Mouse (Mus musculus): ENCODE results near the gene Pcolce2.
A peak's percentile ranks its signal among the peaks of the same experiment; 100 is the strongest.
"Not testable (repeated sequence)": the region's sequence is repeated elsewhere in the genome, so short reads cannot be mapped to it uniquely, and the experiment has no call there.

Gene Pcolce2

GRCm38 (mm10) chr9:95637271-95638181, at the start of gene Pcolce2:
TSS of gene Pcolce2 (plus strand) at chr9:95637601.
- peak; percentile 18 to 44 for DNase-seq (ENCODE audit: low spot score in 2 of 2)

- no peak for DNase-seq (ENCODE audit: low spot score in 2 of 2)
Measured at GRCm38 (mm10) chr9:95588070-95588469, 49.3 kb upstream of the Pcolce2 start.

- DNase-seq (ENCODE audit: low spot score in 2 of 2): no peak
Measured at GRCm38 (mm10) chr9:95594291-95594690, 43.1 kb upstream of the Pcolce2 start.

GRCm38 (mm10) chr9:95597466-95598178, 39.8 kb upstream of the Pcolce2 start:
- DNase-seq (ENCODE audit: low spot score in 2 of 2): no peak

GRCm38 (mm10) chr9:95598179-95598721, 39.2 kb upstream of the Pcolce2 start:
- no peak for DNase-seq (ENCODE audit: low spot score in 2 of 2)

GRCm38 (mm10) chr9:95599399-95599798, 38.0 kb upstream of the Pcolce2 start:
- DNase-seq (ENCODE audit: low spot score in 2 of 2): no peak

GRCm38 (mm10) chr9:95602849-95603248, 34.6 kb upstream of the Pcolce2 start:
- no peak for DNase-seq (ENCODE audit: low spot score in 2 of 2)

GRCm38 (mm10) chr9:95603316-95603715, 34.1 kb upstream of the Pcolce2 start:
- DNase-seq (ENCODE audit: low spot score in 2 of 2): no peak

- DNase-seq (ENCODE audit: low spot score in 2 of 2): no peak
Measured at GRCm38 (mm10) chr9:95607196-95607595, 30.2 kb upstream of the Pcolce2 start.

GRCm38 (mm10) chr9:95612246-95612768, 25.1 kb upstream of the Pcolce2 start:
- no peak for DNase-seq (ENCODE audit: low spot score in 2 of 2)

- DNase-seq (ENCODE audit: low spot score in 2 of 2): no peak
Measured at GRCm38 (mm10) chr9:95613426-95614127, 23.8 kb upstream of the Pcolce2 start.

GRCm38 (mm10) chr9:95614861-95615615, 22.4 kb upstream of the Pcolce2 start:
- DNase-seq (ENCODE audit: low spot score in 2 of 2): peak; percentile 5 to 27

GRCm38 (mm10) chr9:95615961-95616360, 21.4 kb upstream of the Pcolce2 start:
- DNase-seq (ENCODE audit: low spot score in 2 of 2): no peak

- no peak for DNase-seq (ENCODE audit: low spot score in 2 of 2)
Measured at GRCm38 (mm10) chr9:95618572-95618971, 18.8 kb upstream of the Pcolce2 start.

GRCm38 (mm10) chr9:95624072-95624471, 13.3 kb upstream of the Pcolce2 start:
- peak; percentile 26 to 28 for DNase-seq (ENCODE audit: low spot score in 2 of 2)

- no peak for DNase-seq (ENCODE audit: low spot score in 2 of 2)
Measured at GRCm38 (mm10) chr9:95628439-95628948, 8.9 kb upstream of the Pcolce2 start.

- DNase-seq (ENCODE audit: low spot score in 2 of 2): not testable (repeated sequence)
Measured at GRCm38 (mm10) chr9:95629561-95629960, 7.8 kb upstream of the Pcolce2 start.

GRCm38 (mm10) chr9:95636395-95636794, 1.0 kb upstream of the Pcolce2 start:
- no peak for DNase-seq (ENCODE audit: low spot score in 2 of 2)

GRCm38 (mm10) chr9:95639919-95640318, 2.5 kb downstream of the Pcolce2 start:
- DNase-seq (ENCODE audit: low spot score in 2 of 2): no peak

- no peak for DNase-seq (ENCODE audit: low spot score in 2 of 2)
Measured at GRCm38 (mm10) chr9:95645926-95646325, 8.5 kb downstream of the Pcolce2 start.

- no peak for DNase-seq (ENCODE audit: low spot score in 2 of 2)
Measured at GRCm38 (mm10) chr9:95653363-95653762, 16.0 kb downstream of the Pcolce2 start.
